Mouse (Mus musculus) embryonic facial prominence, embryonic 14.5 days (tissue): ENCODE data around the gene Olfr968. TPM values are rescaled to one million over a fixed set of nuclear protein-coding genes. Genes with fewer than 3 reads are reported as not detected.

Source experiments
- ATAC-seq: fragments of 200-750 bp; cut with Nextera tagmentation; 2 replicates; pipeline ENCODE4 v1.8.0; 2017; ENCODE audit warnings: low read depth, moderate number of reproducible peaks, moderate TSS enrichment
- DNase-seq: peaks from one replicate; pipeline ENCODE4 v3.0.0-alpha.2; 2015; ENCODE audit warnings: low spot score
- H3K27ac ChIP-seq: fragments of 300-500 bp; sonication (generic); replicated peaks from 2 replicates; pipeline ENCODE4 v1.5.1; 2014; ENCODE audit warnings: low read depth, mild to moderate bottlenecking, low read length, moderate library complexity
- H3K27me3 ChIP-seq: fragments of 300-500 bp; sonication (generic); replicated peaks from 2 replicates; pipeline ENCODE4 v1.6.1; 2014; ENCODE audit warnings: low read length; ENCODE audit not compliant: control insufficient read depth, insufficient read depth
- H3K36me3 ChIP-seq: fragments of 300-500 bp; sonication (generic); 2 replicates; pipeline ENCODE4 v1.6.1; 2014; ENCODE audit warnings: low read length, mixed read lengths; ENCODE audit not compliant: control insufficient read depth, insufficient read depth
- H3K4me1 ChIP-seq: fragments of 300-500 bp; sonication (generic); 2 replicates; pipeline ENCODE4 v1.6.1; 2014; ENCODE audit warnings: antibody characterized with exemption, low read length; ENCODE audit not compliant: control insufficient read depth, insufficient read depth
- H3K4me2 ChIP-seq: fragments of 300-500 bp; sonication (generic); 2 replicates; pipeline ENCODE4 v1.6.1; 2014; ENCODE audit warnings: low read depth, mild to moderate bottlenecking, low read length, moderate library complexity, mixed read lengths
- H3K4me3 ChIP-seq: fragments of 300-500 bp; sonication (generic); 2 replicates; pipeline ENCODE4 v1.5.1; 2014; ENCODE audit warnings: low read depth, mild to moderate bottlenecking, low read length
- H3K9ac ChIP-seq: fragments of 300-500 bp; sonication (generic); 2 replicates; pipeline ENCODE4 v1.6.1; 2014; ENCODE audit warnings: low read depth, mild to moderate bottlenecking, low read length, moderate library complexity, mixed read lengths
- H3K9me3 ChIP-seq: fragments of 300-500 bp; sonication (generic); 2 replicates; pipeline ENCODE4 v1.6.1; 2016; ENCODE audit warnings: low read length; ENCODE audit not compliant: control insufficient read depth
- WGBS: fragments of 180-500 bp; shearing (Covaris S2); extraction: QIAGEN DNeasy Blood & Tissue Kit; methylation state at CpG from one replicate; pipeline ENCODE4 v1.1.7; 2014; 5-methylcytosine and 5-hydroxymethylcytosine counted together
- polyA plus RNA-seq: library from polyadenylated mRNA; unstranded; fragments of >200 nt; fragmentation: Nextera tagmentation; extraction: Ambion mirVana; gene quantifications from 2 replicates; pipeline ENCODE4 v1.2.1, GENCODE M21; 2014

Gene Olfr968
- polyA plus RNA-seq: not detected in 2 replicates

- Histone ChIP-seq H3K36me3 (no peaks in the 10 kb centered on the region), H3K27ac (no peak within 1 kb of the TSS), H3K9ac (no peak within 1 kb of the TSS), H3K4me2 (no peak within 1 kb of the TSS), H3K4me1 (no peaks in the 10 kb centered on the region), H3K27me3 (no peaks in the 10 kb centered on the region), H3K4me3 (no peak within 1 kb of the TSS), H3K9me3 (no peaks in the 10 kb centered on the region)
- DNase-seq (no peak), ATAC-seq (no peak)
- 77% methylated on average over 1 of the region's 1 CpGs for WGBS
These were observed at the start of gene Olfr968 for GRCm38 (mm10) chr9:39783153-39783552. TSS of gene Olfr968 (minus strand) at chr9:39783253.

- no peak within 1 kb of the TSS for H3K9ac ChIP-seq
- WGBS: 66% methylated on average over 4 of the region's 4 CpGs
These were observed 25.5 kb upstream of the Olfr968 start, which contains the start of gene Olfr970 for GRCm38 (mm10) chr9:39808560-39808959. TSS of gene Olfr970 (plus strand) at chr9:39808860.

GRCm38 (mm10) chr9:39790558-39790957, 7.5 kb upstream of the Olfr968 start, which contains the start of gene Olfr969:
TSS of gene Olfr969 (plus strand) at chr9:39790945.
- ATAC-seq (no peak), DNase-seq (peak; percentile 19)
- H3K4me2 ChIP-seq: no peak within 1 kb of the TSS
- no peak within 1 kb of the TSS for H3K27ac ChIP-seq
- no peak within 1 kb of the TSS for H3K4me3 ChIP-seq
- WGBS: 61% methylated on average over 2 of the region's 2 CpGs
- H3K36me3 ChIP-seq: no peaks in the 10 kb centered on the region
- H3K4me1 ChIP-seq: no peaks in the 10 kb centered on the region
- H3K27me3 ChIP-seq: no peaks in the 10 kb centered on the region
- no peaks in the 10 kb centered on the region for H3K9me3 ChIP-seq
- H3K9ac ChIP-seq: no peak within 1 kb of the TSS

More at GRCm38 (mm10) chr9:39808560-39808959, 25.5 kb upstream of the Olfr968 start, which contains the start of gene Olfr970:
- no peak within 1 kb of the TSS for H3K4me3 ChIP-seq
- ATAC-seq (no peak), DNase-seq (no peak)
- no peaks in the 10 kb centered on the region for H3K4me1 ChIP-seq
- H3K4me2 ChIP-seq: no peak within 1 kb of the TSS
- no peaks in the 10 kb centered on the region for H3K27me3 ChIP-seq
- no peak within 1 kb of the TSS for H3K27ac ChIP-seq
- no peaks in the 10 kb centered on the region for H3K36me3 ChIP-seq
- H3K9me3 ChIP-seq: no peaks in the 10 kb centered on the region

GRCm38 (mm10) chr9:39746428-39746827, 36.6 kb downstream of the Olfr968 start:
- ATAC-seq: no peak
- no peak for DNase-seq
- H3K27me3 ChIP-seq: no peaks in the 10 kb centered on the region
- H3K36me3 ChIP-seq: no peaks in the 10 kb centered on the region
- H3K4me3 ChIP-seq: no peak overlapping the region
- H3K4me1 ChIP-seq: no peaks in the 10 kb centered on the region
- no peak overlapping the region for H3K9ac ChIP-seq
- H3K27ac ChIP-seq: no peak overlapping the region
- no peak overlapping the region for H3K4me2 ChIP-seq
- WGBS: 89% methylated on average over 1 of the region's 1 CpGs
- H3K9me3 ChIP-seq: no peaks in the 10 kb centered on the region

GRCm38 (mm10) chr9:39745949-39746348, 37.1 kb downstream of the Olfr968 start, which contains the start of gene Olfr967:
TSS of gene Olfr967 (plus strand) at chr9:39746249.
- no peaks in the 10 kb centered on the region for H3K9me3 ChIP-seq
- no peak within 1 kb of the TSS for H3K9ac ChIP-seq
- DNase-seq: no peak
- no peak within 1 kb of the TSS for H3K4me2 ChIP-seq
- no peak for ATAC-seq
- no peaks in the 10 kb centered on the region for H3K27me3 ChIP-seq
- H3K4me3 ChIP-seq: no peak within 1 kb of the TSS
- H3K4me1 ChIP-seq: no peaks in the 10 kb centered on the region
- no peaks in the 10 kb centered on the region for H3K36me3 ChIP-seq
- H3K27ac ChIP-seq: no peak within 1 kb of the TSS

- Histone ChIP-seq H3K4me3 (no peak overlapping the region), H3K9me3 (no peaks in the 10 kb centered on the region), H3K27ac (no peak overlapping the region), H3K36me3 (no peaks in the 10 kb centered on the region), H3K4me2 (no peak overlapping the region), H3K9ac (no peak overlapping the region), H3K4me1 (no peaks in the 10 kb centered on the region), H3K27me3 (no peaks in the 10 kb centered on the region)
- ATAC-seq (no peak), DNase-seq (no peak)
- WGBS: 95% methylated on average over 1 of the region's 1 CpGs
These were observed 42.3 kb downstream of the Olfr968 start for GRCm38 (mm10) chr9:39740741-39741140.

GRCm38 (mm10) chr9:39730678-39731077, 52.4 kb downstream of the Olfr968 start, which contains the start of gene Olfr150:
TSS of gene Olfr150 (plus strand) at chr9:39730978.
- Histone ChIP-seq H3K36me3 (no peaks in the 10 kb centered on the region), H3K4me2 (no peak within 1 kb of the TSS), H3K4me3 (no peak within 1 kb of the TSS), H3K9me3 (no peaks in the 10 kb centered on the region), H3K27me3 (no peaks in the 10 kb centered on the region), H3K4me1 (no peaks in the 10 kb centered on the region), H3K9ac (no peak within 1 kb of the TSS), H3K27ac (no peak within 1 kb of the TSS)
- no peak for ATAC-seq
- DNase-seq: no peak

Other genes with a start within 250 kb of the Olfr968 start
- gene Olfr958, start 229.2 kb downstream of the Olfr968 start, polyA plus RNA-seq: 0.18 TPM in 1 of 2 replicates, not detected in the other
- gene Olfr959, start 207.7 kb downstream of the Olfr968 start, polyA plus RNA-seq: not detected in 2 replicates
- gene AW551984, start 178.8 kb downstream of the Olfr968 start, polyA plus RNA-seq: 165 and 171 TPM in 2 replicates
- gene Olfr148, start 172.6 kb downstream of the Olfr968 start, polyA plus RNA-seq: not detected in 2 replicates
- gene Olfr960, start 161.9 kb downstream of the Olfr968 start, polyA plus RNA-seq: not detected in 2 replicates
- not detected in 2 replicates for gene Olfr961, start 138.2 kb downstream of the Olfr968 start, polyA plus RNA-seq
- gene Olfr963, start 116.0 kb downstream of the Olfr968 start, polyA plus RNA-seq: not detected in 2 replicates
- not detected in 2 replicates for gene Olfr149, start 76.1 kb downstream of the Olfr968 start, polyA plus RNA-seq
- not detected in 2 replicates for gene Olfr965, start 71.9 kb downstream of the Olfr968 start, polyA plus RNA-seq
- gene Olfr150, start 52.3 kb downstream of the Olfr968 start, polyA plus RNA-seq: not detected in 2 replicates
- not detected in 2 replicates for gene Olfr967, start 37.0 kb downstream of the Olfr968 start, polyA plus RNA-seq
- gene Olfr969, start 7.7 kb upstream of the Olfr968 start, polyA plus RNA-seq: 0.13 TPM in 1 of 2 replicates, not detected in the other
- gene Olfr970, start 25.6 kb upstream of the Olfr968 start, polyA plus RNA-seq: 0.13 TPM in 1 of 2 replicates, not detected in the other
- not detected in 2 replicates for gene Olfr971, start 53.6 kb upstream of the Olfr968 start, polyA plus RNA-seq
- 0.33 TPM in 1 of 2 replicates, not detected in the other for gene Olfr972, start 83.2 kb upstream of the Olfr968 start, polyA plus RNA-seq
- not detected in 2 replicates for gene Olfr229, start 124.1 kb upstream of the Olfr968 start, polyA plus RNA-seq
- gene Olfr974, start 154.2 kb upstream of the Olfr968 start, polyA plus RNA-seq: 0.10 TPM in 1 of 2 replicates, not detected in the other
- not detected in 2 replicates for gene Olfr975, start 168.8 kb upstream of the Olfr968 start, polyA plus RNA-seq
- not detected in 2 replicates for gene Olfr976, start 177.9 kb upstream of the Olfr968 start, polyA plus RNA-seq
- not detected in 2 replicates for gene Olfr978, start 208.9 kb upstream of the Olfr968 start, polyA plus RNA-seq
- gene Olfr979, start 220.2 kb upstream of the Olfr968 start, polyA plus RNA-seq: not detected in 2 replicates
- gene Olfr980, start 226.3 kb upstream of the Olfr968 start, polyA plus RNA-seq: not detected in 2 replicates
- gene Olfr981, start 238.2 kb upstream of the Olfr968 start, polyA plus RNA-seq: not detected in 2 replicates